Mouse (Mus musculus): Measurements from ENCODE around the gene Bpifb4.

The Bpifb4 gene

GRCm38 (mm10) chr2:154005734-154006133 lies 67.7 kb downstream of the Bpifb4 start:
- DNase-seq: no peak

GRCm38 (mm10) chr2:154006331-154006730 lies 68.3 kb downstream of the Bpifb4 start:
- DNase-seq: peak in 1 of 2 experiments; percentile 4

GRCm38 (mm10) chr2:154007381-154007780 lies 69.4 kb downstream of the Bpifb4 start:
- DNase-seq: no peak

DNA sequence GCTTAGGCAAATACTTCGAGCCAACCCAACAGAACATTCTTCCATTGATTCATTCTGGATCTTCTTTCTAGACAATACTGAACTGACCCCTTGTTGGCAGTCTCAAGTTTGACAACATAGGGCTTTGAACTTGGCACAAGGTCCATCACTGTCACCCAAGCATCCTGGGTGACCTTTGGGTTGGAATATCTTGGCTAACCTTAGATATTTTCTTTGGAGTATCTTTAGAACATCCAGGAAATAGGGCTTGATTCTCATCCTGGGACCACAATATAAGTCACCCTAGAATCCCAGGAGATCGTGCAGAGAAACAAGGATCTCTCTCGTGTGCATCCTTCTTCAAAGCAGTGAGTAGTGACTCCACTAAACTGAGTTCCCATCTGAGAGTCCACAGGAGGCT lies 70.0 kb downstream of the Bpifb4 start, which contains the start of gene Bpifa2:
TSS of gene Bpifa2 (plus strand) at position 301 of the 400 bp plus-strand sequence.
- no peak for DNase-seq
